Mouse (Mus musculus) G1E (cell line): Measurements from ENCODE around the gene St6galnac6.

Experiments
- CTCF ChIP-seq: IDR thresholded peaks from 2 replicates; pipeline ENCODE4 v1.5.1; 2012; ENCODE audit warnings: low read depth, low read length, inconsistent platforms, mixed read lengths
- GATA1 ChIP-seq: IDR thresholded peaks from 2 replicates; pipeline ENCODE4 v1.6.1; 2012; ENCODE audit warnings: borderline replicate concordance, low read length, inconsistent platforms, mixed read lengths
- GATA2 ChIP-seq: IDR thresholded peaks from 2 replicates; pipeline ENCODE4 v1.6.1; 2012; ENCODE audit warnings: low read depth, low read length, inconsistent platforms, borderline replicate concordance
- POLR2AphosphoS5 ChIP-seq: IDR thresholded peaks from 2 replicates; pipeline ENCODE4 v1.6.1; 2012; ENCODE audit warnings: low read depth, low read length, inconsistent platforms; ENCODE audit not compliant: insufficient replicate concordance
- TAL1 ChIP-seq: conservative IDR thresholded peaks from 2 replicates; pipeline ENCODE4 v1.6.1; 2012; ENCODE audit warnings: low read depth, low read length, inconsistent platforms, mixed read lengths

- TF ChIP-seq GATA2 (no peak), CTCF (peak; percentile 85), GATA1 (no peak), POLR2AphosphoS5 (no peak), TAL1 (no peak)
Observed at GRCm38 (mm10) chr2:32631737-32632394, 32.4 kb downstream of the St6galnac6 start.
